Mouse (Mus musculus): Measurements from ENCODE around the gene Esp3.
"Not testable (repeated sequence)": the region's sequence is repeated elsewhere in the genome, so short reads cannot be mapped to it uniquely, and the experiment has no call there.

Gene Esp3

DNA sequence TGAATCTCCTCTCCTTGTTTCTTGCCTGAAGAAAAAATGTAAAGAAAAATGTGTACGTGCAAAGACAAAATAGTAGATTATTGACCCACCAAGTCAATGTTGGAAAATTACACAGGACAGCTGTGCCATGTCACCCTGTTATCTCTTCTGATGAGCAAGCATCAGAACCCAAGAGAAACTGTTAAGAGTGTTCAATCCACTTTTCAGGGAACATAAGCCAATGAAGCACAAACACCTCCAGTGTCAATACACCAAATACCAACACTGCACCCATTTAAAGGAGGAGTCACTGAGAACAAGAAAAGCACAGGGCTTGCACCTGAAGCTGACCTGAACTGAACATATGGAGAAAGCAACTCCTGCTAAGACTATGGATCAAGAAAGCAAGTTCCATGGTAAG, at the start of gene Esp3:
Gene Esp3 (plus strand): TSS at position 301 of the 400 bp plus-strand sequence.
- DNase-seq (ENCODE audit: low read depth, low spot score): not testable (repeated sequence)

DNA sequence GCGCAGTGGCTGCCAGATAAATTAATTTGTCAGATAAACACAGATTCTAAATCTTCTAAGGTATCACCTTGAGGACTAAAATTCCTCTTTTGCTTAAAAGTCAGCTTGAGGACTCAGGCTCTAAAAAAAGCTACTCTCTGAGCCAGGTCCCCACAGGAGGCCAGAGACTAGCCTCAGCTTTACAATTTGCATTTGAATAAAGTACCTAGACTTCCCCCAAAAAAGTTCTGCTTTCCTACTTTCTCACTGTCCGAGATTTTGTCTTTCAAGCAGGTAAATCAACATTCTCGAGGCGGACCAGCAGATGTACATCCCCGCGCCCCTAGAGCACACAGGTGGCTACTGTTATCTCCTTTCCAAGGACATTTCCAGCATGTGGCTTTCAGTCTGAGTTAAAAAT, 48.0 kb upstream of the Esp3 start:
- peak; percentile 88 for DNase-seq (ENCODE audit: low read depth, low spot score)

- DNase-seq (ENCODE audit: low read depth, low spot score): no peak
These were observed 40.6 kb upstream of the Esp3 start for GRCm38 (mm10) chr17:40591297-40591696.

- DNase-seq (ENCODE audit: low read depth, low spot score): no peak
These were observed 33.6 kb upstream of the Esp3 start, which contains the start of gene Esp4 for GRCm38 (mm10) chr17:40598294-40598693. Gene Esp4, plus strand, starts transcription at chr17:40598594.

DNA sequence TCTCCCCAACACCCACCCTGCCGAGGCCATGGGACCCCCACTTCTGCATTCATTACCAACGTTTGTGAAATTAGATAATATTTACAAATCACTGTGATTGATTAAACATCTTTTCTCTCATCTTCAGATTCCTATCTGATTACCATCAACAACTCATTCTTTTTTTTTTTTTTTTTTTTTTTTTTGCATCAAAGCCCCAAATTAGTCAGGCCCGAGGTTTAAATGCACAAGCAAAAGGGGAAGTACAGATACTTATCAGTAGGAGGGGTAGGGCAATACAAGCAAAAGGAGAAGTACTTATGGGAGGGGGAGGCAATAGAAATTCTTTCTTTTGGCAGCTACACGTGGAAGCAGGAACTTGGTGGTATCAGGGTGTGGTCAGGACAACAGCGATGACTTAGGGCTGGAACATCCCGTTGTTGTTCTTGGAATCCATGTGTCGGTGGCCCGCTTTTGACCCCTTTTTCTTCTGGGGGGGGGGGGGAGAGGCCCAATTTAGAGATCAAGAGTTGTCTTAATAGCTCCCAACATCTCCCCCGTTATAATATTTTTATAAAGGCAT, 30.3 kb downstream of the Esp3 start:
- not testable (repeated sequence) for DNase-seq (ENCODE audit: low read depth, low spot score)

GRCm38 (mm10) chr17:40663161-40663811, 31.4 kb downstream of the Esp3 start:
- not testable (repeated sequence) for DNase-seq (ENCODE audit: low read depth, low spot score)
